Mouse (Mus musculus) monocyte, adult 2 months (primary cell): ENCODE data around the gene Bpifc.
A peak's percentile ranks its signal among the peaks of the same experiment; 100 is the strongest.

Experiments
- DNase-seq, 2 experiments: peaks; one replicate each; pipeline ENCODE4 v3.0.0; 2022; ENCODE audit warnings: low spot score in 2 of 2, low read depth in 1 of 2

Gene Bpifc

GRCm38 (mm10) chr10:85954429-85954828 lies 57.3 kb downstream of the Bpifc start:
- DNase-seq, result no peak

GRCm38 (mm10) chr10:85953401-85953800 lies 58.3 kb downstream of the Bpifc start:
- DNase-seq, result no peak

GRCm38 (mm10) chr10:85951765-85952443 lies 59.8 kb downstream of the Bpifc start:
- no peak for DNase-seq

- DNase-seq, result no peak
Measured at GRCm38 (mm10) chr10:85948483-85949196, 63.1 kb downstream of the Bpifc start.

GRCm38 (mm10) chr10:85936280-85936965 lies 75.3 kb downstream of the Bpifc start:
- no peak for DNase-seq

- no peak for DNase-seq
Measured at GRCm38 (mm10) chr10:85929962-85930361, 81.7 kb downstream of the Bpifc start.

- no peak for DNase-seq
Measured at GRCm38 (mm10) chr10:85929208-85929591, 82.5 kb downstream of the Bpifc start.

GRCm38 (mm10) chr10:85928499-85929207 lies 83.0 kb downstream of the Bpifc start:
- no peak for DNase-seq

GRCm38 (mm10) chr10:85927676-85928445 lies 83.8 kb downstream of the Bpifc start, which contains the start of gene Ascl4:
Gene Ascl4, plus strand, starts transcription at chr10:85927681.
- no peak for DNase-seq

- DNase-seq, result peak; percentile 89 to 94
Measured at GRCm38 (mm10) chr10:85916498-85917309, 95.0 kb downstream of the Bpifc start, which contains the start of gene Prdm4. Gene Prdm4, minus strand, starts transcription at chr10:85917142.
